In the genomic region with DNA sequence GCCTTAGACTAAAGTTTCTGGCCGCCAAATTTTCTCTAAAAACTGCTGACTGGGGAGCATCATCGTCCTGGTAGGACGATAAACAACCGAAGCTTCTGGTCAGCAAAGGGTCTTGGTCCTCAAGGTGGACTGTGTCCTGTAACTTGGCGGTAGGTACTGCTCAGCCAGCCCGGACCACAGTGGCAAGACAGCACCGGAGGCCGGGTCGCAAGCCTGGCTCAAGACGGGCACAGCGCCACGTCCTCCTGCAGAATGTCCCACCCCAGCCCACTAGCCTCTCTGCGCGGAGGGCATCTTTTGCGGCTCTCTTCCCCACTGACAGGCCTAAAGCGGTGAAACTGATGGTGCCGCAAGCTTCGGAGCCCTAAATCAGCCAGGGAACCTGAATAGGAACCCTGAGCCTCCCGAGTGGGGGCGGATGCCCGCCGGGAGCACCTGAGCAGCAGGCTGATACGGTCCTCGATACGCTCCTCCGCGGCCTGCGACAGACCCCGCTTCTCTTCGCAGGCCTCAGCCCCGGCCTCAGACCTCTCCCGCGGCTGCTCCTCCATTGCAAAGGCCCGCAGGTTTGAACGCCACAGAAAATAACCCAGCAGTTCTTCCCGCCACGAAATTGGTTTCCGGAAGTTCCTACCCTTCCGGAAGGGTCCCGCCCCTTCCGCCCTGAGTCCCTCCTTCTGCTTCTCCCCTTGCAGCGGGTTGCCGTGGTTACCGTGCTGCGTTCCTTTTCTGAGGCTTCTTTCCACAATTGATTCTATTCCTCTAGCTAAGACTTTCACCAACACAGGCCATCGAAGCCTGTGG, we compare ENCODE assay signal across 1 mouse cellular context.
A peak's percentile ranks its signal among the peaks of the same experiment; 100 is the strongest.
TF ChIP-seq lines count a peak whose summit lies in the region.

Gene Cenph (minus strand): TSS at position 648 of the 804 bp plus-strand sequence.

TF ChIP-seq in CH12.LX, 34 proteins besides CTCF, POLR2A, EP300 and RAD21 (continued from another document):
- TF ChIP-seq MAX (IDR thresholded peaks at IDR 0.05; ENCODE audit: low read length) (0 out of 2 replicates have a peak, but pooled peaks have one; percentile 23), USF1 (IDR thresholded peaks at IDR 0.05; ENCODE audit: low read depth, low read length) (no peak), IRF4 (IDR thresholded peaks at IDR 0.05; ENCODE audit: low read depth, low read length) (peak; percentile 38; the same call in 1 of the 2 replicates), PAX5 (IDR thresholded peaks at IDR 0.05; ENCODE audit: low read length) (no peak), SMC3 (IDR thresholded peaks at IDR 0.05; ENCODE audit: low read depth, low read length) (no peak), POLR2AphosphoS2 (IDR thresholded peaks at IDR 0.05; ENCODE audit: low read depth, low read length) (no peak; the same call in 1 of the 2 replicates), UBTF (IDR thresholded peaks at IDR 0.05; ENCODE audit: low read depth, low read length) (no peak), HCFC1 (IDR thresholded peaks at IDR 0.05; ENCODE audit: low read depth, low read length) (peak; percentile 83), NRF1 (IDR thresholded peaks at IDR 0.05; ENCODE audit: low read depth, low read length) (no peak), MAZ (IDR thresholded peaks at IDR 0.05; ENCODE audit: low read depth, low read length) (no peak)
